Mouse (Mus musculus) CH12.LX (cell line): ENCODE measurements around the gene Pdcd5. TPM values are rescaled to one million over a fixed set of nuclear protein-coding genes. Genes with fewer than 3 reads are reported as not detected.

Experiments
- DNase-seq: peaks from one replicate; pipeline ENCODE4 v3.0.0-alpha.2; 2013; ENCODE audit errors: extremely low read depth
- H3K27ac ChIP-seq: 2 replicates; pipeline ENCODE4 v1.5.1; 2012; ENCODE audit warnings: low read depth, mild to moderate bottlenecking, control low read depth, moderate library complexity; ENCODE audit not compliant: insufficient read depth
- H3K27me3 ChIP-seq: replicated peaks from 2 replicates; pipeline ENCODE3; 2012; ENCODE audit warnings: inconsistent platforms
- H3K36me3 ChIP-seq, 2 experiments: replicated peaks in 1 of 2; 2 replicates each; pipeline versions ENCODE3 to v1.6.1; 2012; ENCODE audit warnings: inconsistent platforms in 1 of 2, low read length in 1 of 2, mild to moderate bottlenecking in 1 of 2, mixed read lengths in 1 of 2, moderate library complexity in 1 of 2; ENCODE audit not compliant: control insufficient read depth in 1 of 2, insufficient read depth in 1 of 2
- H3K4me1 ChIP-seq, 2 experiments: 2 replicates each; pipeline ENCODE4 v1.6.1; 2012; ENCODE audit warnings: inconsistent platforms in 1 of 2, moderate library complexity in 1 of 2; ENCODE audit not compliant: insufficient read depth in 2 of 2, control insufficient read depth in 1 of 2
- H3K4me2 ChIP-seq: 2 replicates; pipeline ENCODE4 v1.6.1; 2012; ENCODE audit warnings: low read depth, mild to moderate bottlenecking, control low read depth; ENCODE audit not compliant: poor library complexity, insufficient read depth, severe bottlenecking
- H3K4me3 ChIP-seq, 3 experiments: fragments of 150-350 bp in 1 of 3; sonication (generic) in 1 of 3; replicated peaks in 1 of 3; 2 replicates each; pipeline versions ENCODE3 to v1.5.1; 2011 to 2012; ENCODE audit warnings: low read depth in 2 of 3, low read length in 2 of 3, mild to moderate bottlenecking in 2 of 3, moderate library complexity in 2 of 3, control low read depth in 1 of 3, improper control_type of control experiment in 1 of 3, inconsistent platforms in 1 of 3, mixed read lengths in 1 of 3; ENCODE audit not compliant: poor library complexity in 1 of 3
- H3K79me2 ChIP-seq: replicated peaks from 2 replicates; pipeline ENCODE4 v1.6.1; 2012; ENCODE audit warnings: mild to moderate bottlenecking, moderate library complexity; ENCODE audit not compliant: control insufficient read depth, poor library complexity, insufficient read depth, severe bottlenecking; ENCODE audit errors: extremely low read depth
- H3K9ac ChIP-seq: 2 replicates; pipeline ENCODE4 v1.6.1; 2012; ENCODE audit warnings: low read depth, mild to moderate bottlenecking, control low read depth, moderate library complexity; ENCODE audit not compliant: insufficient read depth
- H3K9me3 ChIP-seq: replicated peaks from 2 replicates; pipeline ENCODE3; 2012; ENCODE audit warnings: low read length, inconsistent platforms, mixed read lengths
- HCFC1 ChIP-seq: IDR thresholded peaks from 2 replicates; pipeline ENCODE4 v1.6.1; 2012; ENCODE audit warnings: low read depth, mild to moderate bottlenecking, inconsistent platforms, low read length, improper control_type of control experiment
- JUN ChIP-seq: IDR thresholded peaks from 2 replicates; pipeline ENCODE4 v1.6.1; 2011; ENCODE audit warnings: low read depth, mild to moderate bottlenecking, low read length, improper control_type of control experiment, moderate library complexity; ENCODE audit not compliant: insufficient read depth
- KAT2A ChIP-seq: IDR thresholded peaks from 2 replicates; pipeline ENCODE4 v1.6.1; 2012; ENCODE audit warnings: low read length, improper control_type of control experiment, inconsistent platforms; ENCODE audit not compliant: insufficient replicate concordance
- MAFK ChIP-seq: IDR thresholded peaks from 2 replicates; pipeline ENCODE4 v1.6.1; 2011; ENCODE audit warnings: low read length, improper control_type of control experiment; ENCODE audit not compliant: insufficient replicate concordance
- MXI1 ChIP-seq: IDR thresholded peaks from 2 replicates; pipeline ENCODE4 v1.6.1; 2011; ENCODE audit warnings: mild to moderate bottlenecking, low read depth, low read length, improper control_type of control experiment
- NELFE ChIP-seq: IDR thresholded peaks from 2 replicates; pipeline ENCODE4 v1.6.1; 2011; ENCODE audit warnings: low read depth, low read length, improper control_type of control experiment
- POLR2AphosphoS2 ChIP-seq: IDR thresholded peaks from 2 replicates; pipeline ENCODE4 v1.6.1; 2011; ENCODE audit warnings: low read depth, low read length, improper control_type of control experiment
- RAD21 ChIP-seq: IDR thresholded peaks from 2 replicates; pipeline ENCODE4 v1.6.1; 2011; ENCODE audit warnings: low read depth, mild to moderate bottlenecking, low read length, improper control_type of control experiment, moderate library complexity
- SIN3A ChIP-seq: IDR thresholded peaks from 2 replicates; pipeline ENCODE4 v1.6.1; 2012; ENCODE audit warnings: low read length, improper control_type of control experiment, inconsistent platforms
- SMC3 ChIP-seq: IDR thresholded peaks from 2 replicates; pipeline ENCODE4 v1.6.1; 2011; ENCODE audit warnings: low read depth, low read length, improper control_type of control experiment
- USF1 ChIP-seq: IDR thresholded peaks from 2 replicates; pipeline ENCODE4 v1.6.1; 2014; ENCODE audit warnings: low read depth, mild to moderate bottlenecking, inconsistent platforms, low read length, improper control_type of control experiment
- USF2 ChIP-seq: conservative IDR thresholded peaks from 2 replicates; pipeline ENCODE4 v1.6.1; 2011; ENCODE audit warnings: low read depth, low read length, improper control_type of control experiment
- ZC3H11A ChIP-seq: IDR thresholded peaks from 2 replicates; pipeline ENCODE4 v1.6.1; 2012; ENCODE audit warnings: low read depth, mild to moderate bottlenecking, inconsistent platforms, low read length, improper control_type of control experiment
- ZKSCAN1 ChIP-seq: IDR thresholded peaks from 2 replicates; pipeline ENCODE4 v1.6.1; 2012; ENCODE audit warnings: low read depth, inconsistent platforms, low read length, improper control_type of control experiment, borderline replicate concordance
- ZMIZ1 ChIP-seq: IDR thresholded peaks from 2 replicates; pipeline ENCODE4 v1.6.1; 2012; ENCODE audit warnings: low read depth, mild to moderate bottlenecking, inconsistent platforms, low read length, improper control_type of control experiment
- ZNF384 ChIP-seq: IDR thresholded peaks from 2 replicates; pipeline ENCODE4 v1.6.1; 2012; ENCODE audit warnings: low read depth, low read length, improper control_type of control experiment, inconsistent platforms
- dilution Hi-C: fragments of 300-500 bp; cut with MboI; formaldehyde crosslinking; loops from 2 replicates; pipeline ENCODE4 v1.14.3; 2020; ENCODE audit warnings: low sequenced_read_pairs; ENCODE audit not compliant: extremely low pct_unique_long_range_greater_than_20kb, extremely low pct_ligation_motif_present
- in situ Hi-C: fragments of 300-500 bp; cut with MboI; formaldehyde crosslinking; loops from 3 replicates; pipeline ENCODE4 v1.14.3; 2019; ENCODE audit warnings: low sequenced_read_pairs, low pct_ligation_motif_present, low pct_unique_long_range_greater_than_20kb, mixed read lengths
- polyA plus RNA-seq: library from polyadenylated mRNA; unstranded; fragments of >175 nt; gene quantifications from 2 replicates; pipeline ENCODE4 v1.2.1, GENCODE M21; 2012; ENCODE audit warnings: low read depth; ENCODE audit not compliant: insufficient read length
- total RNA-seq, 2 experiments: library from RNA; depleted of rRNA; stranded (reverse); fragments of 300-350 nt in 1 of 2; fragments of >200 nt in 1 of 2; gene quantifications; 2 replicates each; pipeline ENCODE4 v1.2.3; 2012 to 2014

Gene Pdcd5
- total and polyA plus RNA-seq, 3 experiments: 174 to 242 (median 241) TPM

DNA sequence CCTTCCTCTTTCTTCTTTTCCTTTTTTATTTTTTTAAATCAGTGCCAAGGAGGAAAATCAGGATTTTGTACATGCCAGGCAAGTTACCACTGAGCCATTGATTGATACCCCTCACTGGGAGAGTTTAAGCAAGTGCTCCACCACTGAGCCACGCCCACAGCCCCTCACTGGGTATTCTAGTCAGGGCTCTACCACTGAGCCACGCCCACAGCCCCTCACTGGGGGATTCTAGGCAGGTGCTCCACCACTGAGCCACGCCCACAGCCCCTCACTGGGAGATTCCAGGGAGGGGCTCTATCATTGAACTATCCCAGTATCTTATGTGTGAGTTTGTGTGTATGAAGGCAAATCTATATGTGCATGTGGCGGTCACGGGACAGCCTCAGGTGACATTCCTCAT, 53.0 kb downstream of the Pdcd5 start:
- no peaks in the 10 kb centered on the region; the same call in 1 of the 2 replicates for H3K79me2 ChIP-seq
- H3K4me2 ChIP-seq: no peak overlapping the region
- H3K36me3 ChIP-seq: peaks cover 35 to 77% of the 10 kb centered on the region in 2 experiments
- DNase-seq: no peak
- no peak overlapping the region for H3K9ac ChIP-seq
- no peak overlapping the region for H3K4me3 ChIP-seq
- H3K4me1 ChIP-seq: peaks cover 0 to 21% of the 10 kb centered on the region in 2 experiments; a peak in 2 of 4 replicates
- in situ Hi-C loops: no loop called here
- H3K9me3 ChIP-seq: no peaks in the 10 kb centered on the region
- no peaks in the 10 kb centered on the region for H3K27me3 ChIP-seq
- TF ChIP-seq POLR2AphosphoS2: no peak
- no peak for TF ChIP-seq USF2
- TF ChIP-seq HCFC1: no peak
- no peak for TF ChIP-seq MXI1
- TF ChIP-seq KAT2A: no peak
- no peak for TF ChIP-seq SMC3
- no peak for TF ChIP-seq ZKSCAN1
- TF ChIP-seq SIN3A: no peak
- TF ChIP-seq ZC3H11A: no peak
- TF ChIP-seq ZNF384: no peak
- TF ChIP-seq RAD21: no peak
- TF ChIP-seq MAFK: no peak
- no peak for TF ChIP-seq USF1
- TF ChIP-seq ZMIZ1: no peak
- TF ChIP-seq JUN: no peak
- TF ChIP-seq NELFE: no peak
- dilution Hi-C loops: no loop called here
- H3K27ac ChIP-seq: no peak overlapping the region

Other genes with a start within 250 kb of the Pdcd5 start
- gene Slc7a9, start 198.7 kb downstream of the Pdcd5 start, total RNA-seq (2012; rRNA removed): not detected in 2 replicates
- gene Slc7a9, start 198.7 kb downstream of the Pdcd5 start, total RNA-seq (2014; rRNA removed): not detected in 2 replicates
- not detected in 2 replicates for gene Slc7a9, start 198.7 kb downstream of the Pdcd5 start, polyA plus RNA-seq
- 0.08 TPM in 1 of 2 replicates, not detected in the other for gene Tdrd12, start 109.8 kb downstream of the Pdcd5 start, total RNA-seq (2012; rRNA removed)
- gene Tdrd12, start 109.8 kb downstream of the Pdcd5 start, total RNA-seq (2014; rRNA removed): 0.21 TPM in 1 of 2 replicates, not detected in the other
- gene Tdrd12, start 109.8 kb downstream of the Pdcd5 start, polyA plus RNA-seq: 0.19 and 0.42 TPM in 2 replicates
- gene Nudt19, start 91.2 kb downstream of the Pdcd5 start, total RNA-seq (2012; rRNA removed): 29.8 and 35.9 TPM in 2 replicates
- 128 and 130 TPM in 2 replicates for gene Nudt19, start 91.2 kb downstream of the Pdcd5 start, total RNA-seq (2014; rRNA removed)
- gene Nudt19, start 91.2 kb downstream of the Pdcd5 start, polyA plus RNA-seq: 42.7 and 58.0 TPM in 2 replicates
- gene Rgs9bp, start 61.9 kb downstream of the Pdcd5 start, total RNA-seq (2012; rRNA removed): 0.17 and 0.21 TPM in 2 replicates
- 0.05 and 0.11 TPM in 2 replicates for gene Rgs9bp, start 61.9 kb downstream of the Pdcd5 start, total RNA-seq (2014; rRNA removed)
- gene Rgs9bp, start 61.9 kb downstream of the Pdcd5 start, polyA plus RNA-seq: 0.04 and 0.06 TPM in 2 replicates
- gene Ankrd27, start 61.3 kb downstream of the Pdcd5 start, total RNA-seq (2012; rRNA removed): 44.4 and 49.1 TPM in 2 replicates
- gene Ankrd27, start 61.3 kb downstream of the Pdcd5 start, total RNA-seq (2014; rRNA removed): 33.4 and 39.0 TPM in 2 replicates
- gene Ankrd27, start 61.3 kb downstream of the Pdcd5 start, polyA plus RNA-seq: 38.6 and 39.7 TPM in 2 replicates
- gene Dpy19l3, start 106.9 kb upstream of the Pdcd5 start, total RNA-seq (2012; rRNA removed): 3.7 and 5.5 TPM in 2 replicates
- 5.0 and 6.2 TPM in 2 replicates for gene Dpy19l3, start 106.9 kb upstream of the Pdcd5 start, total RNA-seq (2014; rRNA removed)
- gene Dpy19l3, start 106.9 kb upstream of the Pdcd5 start, polyA plus RNA-seq: 15.4 and 18.3 TPM in 2 replicates
- gene Zfp507, start 155.5 kb upstream of the Pdcd5 start, total RNA-seq (2012; rRNA removed): 19.5 and 20.1 TPM in 2 replicates
- 9.2 and 10.4 TPM in 2 replicates for gene Zfp507, start 155.5 kb upstream of the Pdcd5 start, total RNA-seq (2014; rRNA removed)
- 17.9 and 19.8 TPM in 2 replicates for gene Zfp507, start 155.5 kb upstream of the Pdcd5 start, polyA plus RNA-seq